In genomic region chr7:39441237-39441636, GRCm38 (mm10) we compare ENCODE assay signal across 19 mouse cellular contexts. TPM values are rescaled to one million over a fixed set of nuclear protein-coding genes. Genes with fewer than 3 reads are reported as not detected.
A peak's percentile ranks its signal among the peaks of the same experiment; 100 is the strongest.
DNase-seq lines count a peak whose midpoint lies in the region; ATAC-seq lines count a peak whose summit lies in the region.
"Had no signal": no experiment of that assay in that cellular context is flagged by ENCODE, and none has a peak within 500 bp of the region (broad histone marks: within the 10 kb centered on the region; RNA-seq: fewer than 3 reads in every experiment).

No protein-coding gene starts in this region.

- H3K4me3 ChIP-seq in kidney, embryonic 14.5 days (ENCODE audit: low read length): no peak overlapping the region
- H3K4me3 ChIP-seq in lung, embryonic 16.5 days (ENCODE audit: low read length): no peak overlapping the region
- H3K4me3 ChIP-seq in stomach, embryonic 16.5 days (replicated peaks; ENCODE audit: low read length): no peak overlapping the region
- H3K4me3 ChIP-seq: forebrain, embryonic 15.5 days; heart, adult 2 months; layer of hippocampus, adult 2 months; midbrain, embryonic 12.5 days had no signal

- H3K27me3 ChIP-seq in kidney, embryonic 14.5 days (ENCODE audit: control insufficient read depth, insufficient read depth, low read length): no peaks in the 10 kb centered on the region
- no peaks in the 10 kb centered on the region for H3K27me3 ChIP-seq in lung, embryonic 16.5 days (ENCODE audit: control insufficient read depth, insufficient read depth, low read depth, low read length)
- H3K27me3 ChIP-seq in stomach, embryonic 16.5 days (ENCODE audit: control insufficient read depth, insufficient read depth, low read length): no peaks in the 10 kb centered on the region

- 19% methylated on average over 2 of the region's 2 CpGs for WGBS in kidney, embryonic 14.5 days
- 32% methylated on average over 2 of the region's 2 CpGs for WGBS in lung, embryonic 16.5 days
- WGBS in stomach, embryonic 16.5 days: 38% methylated on average over 2 of the region's 2 CpGs

- no peak for DNase-seq in kidney, postnatal 36 days
- DNase-seq in lung, postnatal 25 days (ENCODE audit: low spot score): no peak
- DNase-seq in embryo, embryonic 10.5 days (ENCODE audit: low spot score): peak; percentile 10
- no peak for DNase-seq in thymus, postnatal 10 days (ENCODE audit: low spot score in 2 of 2)
- DNase-seq: adrenal gland, adult 8-10 months; B cell, adult 2 months; cerebellum, adult 18-20 months; heart, adult 2 months; heart, postnatal 10 days; lung, adult 2 months; thymus, postnatal 4 days had no signal

- no peak overlapping the region for H3K9ac ChIP-seq in kidney, embryonic 14.5 days (ENCODE audit: low read depth, low read length)
- no peak overlapping the region for H3K9ac ChIP-seq in lung, embryonic 16.5 days (ENCODE audit: low read length)
- H3K9ac ChIP-seq in stomach, embryonic 16.5 days (ENCODE audit: low read length): no peak overlapping the region
- H3K9ac ChIP-seq: forebrain, embryonic 15.5 days; hindbrain, embryonic 14.5 days; midbrain, embryonic 12.5 days had no signal

- peak; percentile 35; the same call in 1 of the 2 replicates for ATAC-seq in kidney, embryonic 14.5 days (ENCODE audit: low FRiP score, low TSS enrichment)
- ATAC-seq in lung, embryonic 16.5 days (ENCODE audit: low read depth): peak; percentile 56
- peak; percentile 53; the same call in 1 of the 2 replicates for ATAC-seq in stomach, embryonic 16.5 days (ENCODE audit: insufficient read depth, low FRiP score)
- ATAC-seq: forebrain, embryonic 15.5 days had no signal

- H3K27ac ChIP-seq in kidney, embryonic 14.5 days (ENCODE audit: low read depth, low read length): no peak overlapping the region
- H3K27ac ChIP-seq in lung, embryonic 16.5 days (ENCODE audit: low read length): no peak overlapping the region
- H3K27ac ChIP-seq in stomach, embryonic 16.5 days (ENCODE audit: low read length): no peak overlapping the region
- H3K27ac ChIP-seq: forebrain, embryonic 15.5 days; heart, adult 2 months; hindbrain, embryonic 14.5 days; layer of hippocampus, adult 2 months; midbrain, embryonic 12.5 days had no signal

- no peak overlapping the region for H3K4me2 ChIP-seq in kidney, embryonic 14.5 days (replicated peaks; ENCODE audit: low read depth, low read length)
- H3K4me2 ChIP-seq in lung, embryonic 16.5 days (ENCODE audit: low read depth, low read length): no peak overlapping the region
- no peak overlapping the region for H3K4me2 ChIP-seq in stomach, embryonic 16.5 days (ENCODE audit: low read depth, low read length)
- H3K4me2 ChIP-seq: forebrain, embryonic 15.5 days; hindbrain, embryonic 14.5 days; midbrain, embryonic 12.5 days had no signal

- H3K9me3 ChIP-seq in kidney, embryonic 14.5 days (ENCODE audit: control insufficient read depth, low read length): no peaks in the 10 kb centered on the region
- H3K9me3 ChIP-seq in lung, embryonic 16.5 days (ENCODE audit: control insufficient read depth, low read length): no peaks in the 10 kb centered on the region
- H3K9me3 ChIP-seq in stomach, embryonic 16.5 days (replicated peaks; ENCODE audit: control insufficient read depth, low read length): no peaks in the 10 kb centered on the region
- H3K9me3 ChIP-seq: forebrain, embryonic 15.5 days had no signal

- no peaks in the 10 kb centered on the region for H3K36me3 ChIP-seq in kidney, embryonic 14.5 days (ENCODE audit: control insufficient read depth, insufficient read depth, low read length)
- no peaks in the 10 kb centered on the region for H3K36me3 ChIP-seq in lung, embryonic 16.5 days (ENCODE audit: control insufficient read depth, insufficient read depth, low read length)
- H3K36me3 ChIP-seq in stomach, embryonic 16.5 days (ENCODE audit: control insufficient read depth, insufficient read depth, low read length): no peaks in the 10 kb centered on the region
- H3K36me3 ChIP-seq: forebrain, embryonic 15.5 days; midbrain, embryonic 12.5 days had no signal

- no peaks in the 10 kb centered on the region for H3K4me1 ChIP-seq in kidney, embryonic 14.5 days (ENCODE audit: control insufficient read depth, insufficient read depth, low read length)
- no peaks in the 10 kb centered on the region for H3K4me1 ChIP-seq in lung, embryonic 16.5 days (replicated peaks; ENCODE audit: control insufficient read depth, insufficient read depth, low read length)
- H3K4me1 ChIP-seq in stomach, embryonic 16.5 days (ENCODE audit: control insufficient read depth, insufficient read depth, low read length): no peaks in the 10 kb centered on the region
- H3K4me1 ChIP-seq: forebrain, embryonic 15.5 days; midbrain, embryonic 12.5 days had no signal

RNA-seq across cellular contexts. Expression of gene Gm5114, which starts 28.3 kb away (rescaled TPM):
- not detected in 2 replicates for polyA plus RNA-seq in kidney, embryonic 14.5 days (2014; fragmentation: Nextera tagmentation; extraction: Ambion mirVana)
- not detected in 2 replicates for polyA plus RNA-seq in lung, embryonic 16.5 days (2015; fragmentation: Nextera tagmentation; extraction: Ambion mirVana)
- polyA plus RNA-seq in stomach, embryonic 16.5 days (2015; fragmentation: Nextera tagmentation; extraction: Ambion mirVana): not detected in 2 replicates
- polyA plus RNA-seq: forebrain, embryonic 15.5 days; heart, adult 2 months; hindbrain, embryonic 14.5 days; limb, embryonic 11.5 days; lung, adult 2 months; midbrain, embryonic 12.5 days had no signal
